Mouse (Mus musculus) bone marrow, adult 2 months (tissue): Measurements from ENCODE around the gene T2. TPM values are rescaled to one million over a fixed set of nuclear protein-coding genes. Genes with fewer than 3 reads are reported as not detected.
"Not testable (repeated sequence)": the region's sequence is repeated elsewhere in the genome, so short reads cannot be mapped to it uniquely, and the experiment has no call there.

ENCODE experiments used
- H3K27ac ChIP-seq: fragments of 200-500 bp; 2 replicates; pipeline ENCODE4 v1.5.1; 2012; ENCODE audit warnings: low read depth, mild to moderate bottlenecking, control low read depth, inconsistent platforms, low read length; ENCODE audit not compliant: control insufficient read depth, poor library complexity, insufficient read depth
- H3K4me1 ChIP-seq: fragments of 200-500 bp; 2 replicates; pipeline ENCODE4 v1.6.1; 2011; ENCODE audit warnings: low read length; ENCODE audit not compliant: control insufficient read depth, insufficient read depth
- H3K4me3 ChIP-seq: fragments of 200-500 bp; replicated peaks from 2 replicates; pipeline ENCODE3; 2011; ENCODE audit warnings: mild to moderate bottlenecking, low read depth, low read length, control low read depth; ENCODE audit not compliant: control insufficient read depth
- CTCF ChIP-seq: fragments of 200-500 bp; IDR thresholded peaks from 2 replicates; pipeline ENCODE4 v1.5.1; 2011; ENCODE audit warnings: low read length, control low read depth; ENCODE audit not compliant: control insufficient read depth, insufficient read depth
- POLR2A ChIP-seq: fragments of 200-500 bp; IDR thresholded peaks from 2 replicates; pipeline ENCODE4 v1.6.1; 2011; ENCODE audit warnings: low read depth, mild to moderate bottlenecking, control low read depth, low read length, borderline replicate concordance; ENCODE audit not compliant: control insufficient read depth
- WGBS: fragments of 180-500 bp; shearing (Covaris S2); methylation state at CpG from one replicate; pipeline ENCODE4 v1.1.7; 2018; 5-methylcytosine and 5-hydroxymethylcytosine counted together
- polyA plus RNA-seq: library from polyadenylated mRNA; stranded (reverse); fragments of >200 nt; gene quantifications from 2 replicates; pipeline ENCODE4 v1.2.4, GENCODE M21; 2011; ENCODE audit warnings: low replicate concordance; ENCODE audit not compliant: missing spikeins, insufficient read depth, insufficient read length

T2 gene
- polyA plus RNA-seq, 1 experiment = not detected

DNA sequence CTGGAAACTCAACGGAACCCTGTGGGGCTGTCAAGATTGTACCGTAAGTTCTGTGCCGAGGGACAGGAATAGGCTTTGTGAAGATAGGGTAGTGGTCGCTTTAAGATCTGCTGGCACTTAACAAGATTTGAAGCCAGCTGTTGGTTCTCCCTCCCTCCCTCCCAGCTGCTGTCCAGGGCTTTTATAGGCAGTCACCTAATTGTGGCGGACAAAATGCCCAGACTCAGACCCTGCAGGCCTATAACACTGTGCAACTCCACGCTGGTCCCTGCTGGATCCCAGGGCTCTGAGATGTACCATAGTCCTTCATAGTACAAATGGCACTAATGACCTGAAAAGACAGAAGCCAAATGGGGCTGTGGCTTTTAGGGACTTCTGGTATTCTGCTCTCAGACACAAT, 50.5 kb downstream of the T2 start:
- WGBS = 69% methylated on average over 6 of the region's 6 CpGs
- TF ChIP-seq POLR2A (no peak), CTCF (no peak)

GRCm38 (mm10) chr17:8408002-8408401, 52.2 kb downstream of the T2 start:
- H3K4me3 ChIP-seq, H3K27ac ChIP-seq, H3K4me1 ChIP-seq: not testable (repeated sequence)
- 46% methylated on average over 4 of the region's 4 CpGs for WGBS

More for the DNA sequence above, 50.5 kb downstream of the T2 start:
- no peak overlapping the region for H3K4me3 ChIP-seq
- no peak overlapping the region for H3K27ac ChIP-seq
- no peaks in the 10 kb centered on the region; the same call in 1 of the 2 replicates for H3K4me1 ChIP-seq

DNA sequence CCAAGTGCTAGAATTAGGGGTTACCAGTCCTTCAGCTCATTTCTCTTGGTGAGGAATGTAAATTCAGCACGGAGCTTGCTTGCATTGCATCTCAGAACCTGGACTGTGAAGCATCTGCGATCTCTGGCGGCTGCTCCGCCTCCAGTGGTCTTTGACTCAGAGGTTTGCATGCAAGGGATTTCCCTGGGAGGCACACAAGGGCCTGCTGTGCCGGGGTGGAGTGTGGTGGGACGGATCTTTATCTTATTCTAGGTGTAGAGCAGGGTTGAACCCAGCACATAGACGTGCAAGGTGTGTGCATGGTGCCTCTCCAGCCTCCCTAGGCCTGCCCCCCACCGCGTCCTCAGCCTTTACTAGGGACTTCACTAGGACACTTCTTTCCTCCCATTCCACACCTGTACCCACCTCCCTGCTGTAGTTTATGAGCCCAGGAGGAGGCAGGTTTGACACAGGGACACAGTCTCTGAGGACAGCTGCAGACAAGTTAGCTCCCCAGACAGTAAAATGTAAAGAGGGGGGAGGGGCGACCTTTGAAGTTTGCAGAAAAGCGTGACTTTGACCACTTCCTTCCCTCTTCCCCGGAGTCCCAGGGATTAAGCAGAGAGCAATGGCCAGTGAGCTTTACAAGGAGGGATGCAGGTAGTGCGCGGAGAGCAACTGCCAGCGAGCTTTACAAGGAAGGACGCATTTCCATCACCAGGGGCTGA, 53.0 kb downstream of the T2 start:
- H3K4me3 ChIP-seq = no peak overlapping the region
- H3K4me1 ChIP-seq = no peaks in the 10 kb centered on the region; the same call in 1 of the 2 replicates
- 19% methylated on average over 16 of the region's 16 CpGs for WGBS
- no peak overlapping the region for H3K27ac ChIP-seq
- TF ChIP-seq POLR2A (no peak), CTCF (no peak)

- WGBS = 81% methylated on average over 2 of the region's 2 CpGs
- Histone ChIP-seq H3K4me1 (no peaks in the 10 kb centered on the region; the same call in 1 of the 2 replicates), H3K4me3 (no peak overlapping the region), H3K27ac (no peak overlapping the region)
- TF ChIP-seq CTCF = no peak
- no peak for TF ChIP-seq POLR2A
Observed at GRCm38 (mm10) chr17:8410330-8410729, 54.5 kb downstream of the T2 start.

DNA sequence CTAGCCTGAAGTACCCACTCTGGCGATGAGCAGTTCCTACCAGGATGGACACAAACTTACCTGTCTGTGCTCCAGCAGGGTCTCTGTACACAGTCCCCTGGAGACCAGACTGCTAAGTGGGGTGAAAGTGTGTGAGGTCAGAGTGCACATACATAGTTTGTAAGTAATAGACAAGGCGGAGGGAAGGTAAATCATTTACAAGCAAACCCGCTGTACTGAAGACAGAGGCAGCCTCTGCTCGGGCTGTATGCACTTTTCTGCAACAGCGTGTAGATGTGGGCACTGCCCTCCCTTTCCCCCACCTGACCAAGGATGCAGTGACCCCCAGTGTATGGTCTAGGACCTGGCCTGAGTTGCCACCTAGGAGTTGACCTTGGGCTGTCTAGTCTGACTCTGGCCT, 57.9 kb downstream of the T2 start:
- 84% methylated on average over 5 of the region's 5 CpGs for WGBS
- no peak for TF ChIP-seq CTCF
- TF ChIP-seq POLR2A = no peak
- no peak overlapping the region for H3K27ac ChIP-seq
- no peaks in the 10 kb centered on the region; the same call in 1 of the 2 replicates for H3K4me1 ChIP-seq
- no peak overlapping the region for H3K4me3 ChIP-seq

GRCm38 (mm10) chr17:8415533-8415932, 59.7 kb downstream of the T2 start:
- WGBS = 52% methylated on average over 8 of the region's 8 CpGs
- H3K4me3 ChIP-seq = no peak overlapping the region
- H3K4me1 ChIP-seq = no peaks in the 10 kb centered on the region
- H3K27ac ChIP-seq = no peak overlapping the region
- no peak for TF ChIP-seq CTCF
- TF ChIP-seq POLR2A = no peak

DNA sequence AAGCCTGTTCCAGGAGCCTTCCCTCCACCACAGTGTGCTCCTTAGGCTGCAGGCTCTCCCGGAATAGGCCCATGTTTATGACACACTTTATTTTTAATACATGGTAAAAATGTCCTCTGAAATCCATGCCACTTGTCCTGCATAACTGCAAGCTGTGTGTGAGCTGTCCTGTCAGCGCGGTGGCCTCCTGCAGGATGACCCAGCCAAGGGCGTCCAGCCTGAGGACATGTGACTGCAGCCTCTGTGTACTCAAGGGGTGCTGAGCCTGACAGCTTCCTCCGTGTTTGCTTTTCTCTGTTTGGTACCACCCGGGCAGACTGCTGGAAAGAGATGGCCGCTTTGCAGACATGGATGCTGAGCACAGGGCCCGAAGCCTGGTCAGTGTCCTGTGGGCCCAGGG, 61.1 kb downstream of the T2 start:
- H3K27ac ChIP-seq = no peak overlapping the region
- TF ChIP-seq CTCF (no peak), POLR2A (no peak)
- H3K4me3 ChIP-seq = no peak overlapping the region
- 79% methylated on average over 8 of the region's 8 CpGs for WGBS
- H3K4me1 ChIP-seq = no peaks in the 10 kb centered on the region

DNA sequence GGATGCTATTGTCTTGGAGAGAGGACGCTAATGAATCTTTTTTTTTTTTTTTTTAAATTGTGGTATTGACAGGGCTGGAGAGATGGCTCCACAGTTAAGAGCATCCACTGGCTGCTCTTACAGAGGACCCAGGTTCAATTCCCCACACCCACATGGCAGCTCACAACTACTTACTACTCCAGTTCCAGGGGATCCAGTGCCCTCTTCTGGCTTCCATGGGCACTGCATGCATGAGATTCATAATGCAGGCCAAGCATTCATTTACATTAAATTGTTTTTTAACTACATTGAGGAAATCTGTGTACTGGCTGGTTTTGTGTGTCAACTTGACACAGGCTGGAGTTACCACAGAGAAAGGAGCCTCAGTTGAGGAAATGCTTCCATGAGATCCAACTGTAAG, 64.9 kb downstream of the T2 start:
- no peak overlapping the region for H3K4me3 ChIP-seq
- no peaks in the 10 kb centered on the region for H3K4me1 ChIP-seq
- H3K27ac ChIP-seq = no peak overlapping the region
- WGBS = 67% methylated on average over 1 of the region's 1 CpGs
- TF ChIP-seq POLR2A (no peak), CTCF (0 out of 2 replicates have a peak, but pooled peaks have one; percentile 26)

GRCm38 (mm10) chr17:8421517-8421916, 65.7 kb downstream of the T2 start:
- TF ChIP-seq POLR2A (no peak), CTCF (no peak)
- Histone ChIP-seq H3K4me1 (no peaks in the 10 kb centered on the region), H3K27ac (no peak overlapping the region), H3K4me3 (no peak overlapping the region)
- WGBS = 19% methylated on average over 5 of the region's 5 CpGs
